Mouse (Mus musculus) liver, embryonic 11.5 days (tissue): Measurements from ENCODE around the gene Sema3f. TPM values are rescaled to one million over a fixed set of nuclear protein-coding genes. Genes with fewer than 3 reads are reported as not detected.

Source experiments
- ATAC-seq: fragments of 200-750 bp; cut with Nextera tagmentation; replicated peaks from 2 replicates; pipeline ENCODE4 v1.8.0; 2017; ENCODE audit warnings: moderate number of reproducible peaks, mild to moderate bottlenecking, moderate TSS enrichment, moderate library complexity; ENCODE audit not compliant: low FRiP score
- DNase-seq: peaks from one replicate; pipeline ENCODE4 v3.0.0-alpha.2; 2017; ENCODE audit warnings: low spot score
- H3K27ac ChIP-seq: fragments of 300-500 bp; sonication (generic); 2 replicates; pipeline ENCODE4 v1.5.1; 2014; ENCODE audit warnings: mild to moderate bottlenecking, low read depth, low read length, control low read depth
- H3K27me3 ChIP-seq: fragments of 300-500 bp; sonication (generic); replicated peaks from 2 replicates; pipeline ENCODE4 v1.6.1; 2014; ENCODE audit warnings: low read length, mixed read lengths; ENCODE audit not compliant: control insufficient read depth, insufficient read depth
- H3K36me3 ChIP-seq: fragments of 300-500 bp; sonication (generic); 2 replicates; pipeline ENCODE4 v1.6.1; 2014; ENCODE audit warnings: mild to moderate bottlenecking, low read length, moderate library complexity, mixed read lengths; ENCODE audit not compliant: control insufficient read depth, insufficient read depth
- H3K4me1 ChIP-seq: fragments of 300-500 bp; sonication (generic); replicated peaks from 2 replicates; pipeline ENCODE4 v1.6.1; 2014; ENCODE audit warnings: low read length, mixed read lengths; ENCODE audit not compliant: control insufficient read depth, insufficient read depth
- H3K4me2 ChIP-seq: fragments of 300-500 bp; sonication (generic); 2 replicates; pipeline ENCODE4 v1.6.1; 2014; ENCODE audit warnings: mild to moderate bottlenecking, control low read depth, moderate library complexity
- H3K4me3 ChIP-seq: fragments of 300-500 bp; sonication (generic); 2 replicates; pipeline ENCODE4 v1.5.1; 2014; ENCODE audit warnings: low read depth, low read length, control low read depth
- H3K9ac ChIP-seq: fragments of 300-500 bp; sonication (generic); 2 replicates; pipeline ENCODE4 v1.6.1; 2014; ENCODE audit warnings: low read depth, low read length, control low read depth
- H3K9me3 ChIP-seq: fragments of 300-500 bp; sonication (generic); 2 replicates; pipeline ENCODE4 v1.6.1; 2016; ENCODE audit warnings: low read length, inconsistent platforms, mixed read lengths; ENCODE audit not compliant: control insufficient read depth
- WGBS: fragments of 180-500 bp; shearing (Covaris S2); extraction: QIAGEN DNeasy Blood & Tissue Kit; methylation state at CpG from one replicate; pipeline ENCODE4 v1.1.7; 2014; 5-methylcytosine and 5-hydroxymethylcytosine counted together
- polyA plus RNA-seq: library from polyadenylated mRNA; unstranded; fragments of >200 nt; fragmentation: Nextera tagmentation; extraction: Ambion mirVana; gene quantifications from 2 replicates; pipeline ENCODE4 v1.2.1, GENCODE M21; 2014

Sema3f gene
- polyA plus RNA-seq, 1 experiment from 2014 or later: 6.2 TPM

GRCm38 (mm10) chr9:107697811-107698521 lies 12.3 kb downstream of the Sema3f start:
- Histone ChIP-seq H3K27ac (peak overlapping the region; percentile 49; the same call in 1 of the 2 replicates), H3K36me3 (no peaks in the 10 kb centered on the region), H3K4me3 (no peak overlapping the region), H3K27me3 (peaks cover 17% of the 10 kb centered on the region), H3K9ac (no peak overlapping the region), H3K4me1 (peaks cover 38% of the 10 kb centered on the region), H3K9me3 (no peaks in the 10 kb centered on the region), H3K4me2 (no peak overlapping the region)
- no peak for DNase-seq
- ATAC-seq: no peak
- 45% methylated on average over 14 of the region's 14 CpGs for WGBS

- H3K9ac ChIP-seq: no peak overlapping the region
- WGBS: 49% methylated on average over 9 of the region's 9 CpGs
- peaks cover 30% of the 10 kb centered on the region for H3K4me1 ChIP-seq
- H3K36me3 ChIP-seq: no peaks in the 10 kb centered on the region
- H3K27me3 ChIP-seq: peaks cover 17% of the 10 kb centered on the region
- H3K4me3 ChIP-seq: no peak overlapping the region
- 0 out of 2 replicates have a peak, but pooled peaks have one; percentile 21 for ATAC-seq
- DNase-seq: no peak
- H3K9me3 ChIP-seq: no peaks in the 10 kb centered on the region
- no peak overlapping the region for H3K27ac ChIP-seq
- no peak overlapping the region; the same call in 1 of the 2 replicates for H3K4me2 ChIP-seq
Observed at GRCm38 (mm10) chr9:107696845-107697610, 13.2 kb downstream of the Sema3f start.

- H3K27ac ChIP-seq: no peak overlapping the region
- 30% methylated on average over 6 of the region's 6 CpGs for WGBS
Observed at GRCm38 (mm10) chr9:107696106-107696479, 14.2 kb downstream of the Sema3f start.

GRCm38 (mm10) chr9:107695441-107696105 lies 14.7 kb downstream of the Sema3f start:
- H3K36me3 ChIP-seq: no peaks in the 10 kb centered on the region

More at GRCm38 (mm10) chr9:107696106-107696479, 14.2 kb downstream of the Sema3f start:
- ATAC-seq (no peak), DNase-seq (no peak)
- Histone ChIP-seq H3K4me1 (peaks cover 30% of the 10 kb centered on the region), H3K9me3 (no peaks in the 10 kb centered on the region), H3K27me3 (peaks cover 17% of the 10 kb centered on the region), H3K9ac (no peak overlapping the region), H3K36me3 (no peaks in the 10 kb centered on the region), H3K4me3 (no peak overlapping the region), H3K4me2 (no peak overlapping the region)

GRCm38 (mm10) chr9:107694627-107695026 lies 15.6 kb downstream of the Sema3f start:
- no peak overlapping the region for H3K4me3 ChIP-seq
- H3K4me2 ChIP-seq: no peak overlapping the region
- H3K27ac ChIP-seq: no peak overlapping the region
- peaks cover 9% of the 10 kb centered on the region for H3K27me3 ChIP-seq
- DNase-seq (no peak), ATAC-seq (no peak)
- H3K36me3 ChIP-seq: no peaks in the 10 kb centered on the region; the same call in 1 of the 2 replicates
- H3K4me1 ChIP-seq: peaks cover 25% of the 10 kb centered on the region
- H3K9me3 ChIP-seq: no peaks in the 10 kb centered on the region
- 66% methylated on average over 7 of the region's 7 CpGs for WGBS
- H3K9ac ChIP-seq: no peak overlapping the region

More at GRCm38 (mm10) chr9:107695441-107696105, 14.7 kb downstream of the Sema3f start:
- Histone ChIP-seq H3K9me3 (no peaks in the 10 kb centered on the region), H3K4me3 (no peak overlapping the region), H3K27ac (no peak overlapping the region), H3K4me2 (no peak overlapping the region), H3K4me1 (peaks cover 28% of the 10 kb centered on the region), H3K27me3 (peaks cover 17% of the 10 kb centered on the region), H3K9ac (no peak overlapping the region)
- DNase-seq: no peak
- no peak for ATAC-seq
- 79% methylated on average over 12 of the region's 12 CpGs for WGBS

- 0 out of 2 replicates have a peak, but pooled peaks cover 2% of the 10 kb centered on the region for H3K27me3 ChIP-seq
- no peak overlapping the region for H3K4me2 ChIP-seq
Observed at GRCm38 (mm10) chr9:107693433-107693987, 16.8 kb downstream of the Sema3f start.

GRCm38 (mm10) chr9:107692785-107693184 lies 17.5 kb downstream of the Sema3f start:
- no peak overlapping the region for H3K27ac ChIP-seq
- no peak for DNase-seq
- no peak overlapping the region for H3K4me2 ChIP-seq
- H3K36me3 ChIP-seq: no peaks in the 10 kb centered on the region; the same call in 1 of the 2 replicates
- 65% methylated on average over 5 of the region's 5 CpGs for WGBS
- no peak for ATAC-seq
- H3K4me3 ChIP-seq: no peak overlapping the region
- H3K4me1 ChIP-seq: peaks cover 11% of the 10 kb centered on the region
- H3K9me3 ChIP-seq: no peaks in the 10 kb centered on the region
- no peak overlapping the region for H3K9ac ChIP-seq
- H3K27me3 ChIP-seq: peaks cover under 1% of the 10 kb centered on the region; the same call in 1 of the 2 replicates

More at GRCm38 (mm10) chr9:107693433-107693987, 16.8 kb downstream of the Sema3f start:
- Histone ChIP-seq H3K4me3 (no peak overlapping the region), H3K9ac (no peak overlapping the region), H3K9me3 (no peaks in the 10 kb centered on the region), H3K27ac (no peak overlapping the region), H3K4me1 (peaks cover 19% of the 10 kb centered on the region), H3K36me3 (no peaks in the 10 kb centered on the region; the same call in 1 of the 2 replicates)
- ATAC-seq: no peak
- DNase-seq: no peak
- WGBS: 72% methylated on average over 4 of the region's 4 CpGs

- Histone ChIP-seq H3K4me2 (no peak overlapping the region), H3K9me3 (no peaks in the 10 kb centered on the region), H3K27ac (no peak overlapping the region), H3K4me1 (no peaks in the 10 kb centered on the region), H3K27me3 (peaks cover 6% of the 10 kb centered on the region; the same call in 1 of the 2 replicates), H3K36me3 (peaks cover 5% of the 10 kb centered on the region), H3K9ac (no peak overlapping the region), H3K4me3 (no peak overlapping the region)
- ATAC-seq: no peak
- no peak for DNase-seq
- 68% methylated on average over 8 of the region's 8 CpGs for WGBS
Observed at GRCm38 (mm10) chr9:107690391-107690790, 19.9 kb downstream of the Sema3f start.
